Mouse (Mus musculus) lung, postnatal 4 days (tissue): Measurements from ENCODE around the gene Asb15.

Experiments used
- DNase-seq, 2 experiments: peaks; one replicate each; pipeline ENCODE4 v3.0.0; 2021

The Asb15 gene

GRCm38 (mm10) chr6:24569711-24570110 lies 41.8 kb downstream of the Asb15 start:
- DNase-seq: no peak

GRCm38 (mm10) chr6:24570278-24570677 lies 42.3 kb downstream of the Asb15 start:
- no peak for DNase-seq

- DNase-seq: peak; percentile 14 to 32
These were observed 43.2 kb downstream of the Asb15 start for GRCm38 (mm10) chr6:24571126-24571525.

GRCm38 (mm10) chr6:24572431-24572830 lies 44.5 kb downstream of the Asb15 start:
- DNase-seq: no peak

- DNase-seq: no peak
These were observed 45.4 kb downstream of the Asb15 start for GRCm38 (mm10) chr6:24573319-24573718.

GRCm38 (mm10) chr6:24583456-24583855 lies 55.5 kb downstream of the Asb15 start:
- DNase-seq: no peak

- no peak for DNase-seq
These were observed 57.7 kb downstream of the Asb15 start for GRCm38 (mm10) chr6:24585431-24586310.

- DNase-seq: peak; percentile 24 to 62
These were observed 58.9 kb downstream of the Asb15 start for GRCm38 (mm10) chr6:24586885-24587284.

- DNase-seq: no peak
These were observed 62.3 kb downstream of the Asb15 start for GRCm38 (mm10) chr6:24590282-24590681.

- no peak for DNase-seq
These were observed 63.7 kb downstream of the Asb15 start for GRCm38 (mm10) chr6:24591525-24592218.

- DNase-seq: no peak
These were observed 69.6 kb downstream of the Asb15 start, which contains the start of gene Lmod2 for GRCm38 (mm10) chr6:24597500-24597899. TSS of gene Lmod2 (plus strand) at chr6:24597762.

- no peak for DNase-seq
These were observed 71.2 kb downstream of the Asb15 start for GRCm38 (mm10) chr6:24599179-24599578.

GRCm38 (mm10) chr6:24599639-24600038 lies 71.7 kb downstream of the Asb15 start:
- DNase-seq: no peak

GRCm38 (mm10) chr6:24600134-24600533 lies 72.2 kb downstream of the Asb15 start:
- DNase-seq: no peak

GRCm38 (mm10) chr6:24600726-24601125 lies 72.8 kb downstream of the Asb15 start:
- no peak for DNase-seq

- no peak for DNase-seq
These were observed 73.7 kb downstream of the Asb15 start for GRCm38 (mm10) chr6:24601668-24602067.

GRCm38 (mm10) chr6:24602351-24602750 lies 74.4 kb downstream of the Asb15 start:
- no peak for DNase-seq

- DNase-seq: no peak
These were observed 75.0 kb downstream of the Asb15 start for GRCm38 (mm10) chr6:24602993-24603392.

- no peak for DNase-seq
These were observed 76.3 kb downstream of the Asb15 start for GRCm38 (mm10) chr6:24604289-24604688.

GRCm38 (mm10) chr6:24605631-24606030 lies 77.7 kb downstream of the Asb15 start:
- DNase-seq: no peak

GRCm38 (mm10) chr6:24606512-24606911 lies 78.6 kb downstream of the Asb15 start:
- no peak for DNase-seq

GRCm38 (mm10) chr6:24607531-24607930 lies 79.6 kb downstream of the Asb15 start:
- DNase-seq: no peak

GRCm38 (mm10) chr6:24608129-24608528 lies 80.2 kb downstream of the Asb15 start:
- DNase-seq: no peak

GRCm38 (mm10) chr6:24608682-24609081 lies 80.7 kb downstream of the Asb15 start:
- no peak for DNase-seq
